Mouse (Mus musculus) limb, embryonic 14.5 days (tissue): Measurements from ENCODE around the gene Ccl22. TPM values are rescaled to one million over a fixed set of nuclear protein-coding genes. Genes with fewer than 3 reads are reported as not detected.

Experiments used
- ATAC-seq: fragments of 200-750 bp; cut with Nextera tagmentation; 2 replicates; pipeline ENCODE4 v1.8.0; 2017; ENCODE audit warnings: low read depth, moderate number of reproducible peaks, moderate TSS enrichment; ENCODE audit not compliant: low FRiP score
- DNase-seq: peaks from one replicate; pipeline ENCODE4 v3.0.0-alpha.2; 2015; ENCODE audit warnings: low spot score
- H3K27ac ChIP-seq: fragments of 300-500 bp; sonication (generic); replicated peaks from 2 replicates; pipeline ENCODE4 v1.5.1; 2014; ENCODE audit warnings: low read depth, mild to moderate bottlenecking, low read length, moderate library complexity, mixed read lengths
- H3K27me3 ChIP-seq: fragments of 300-500 bp; sonication (generic); 2 replicates; pipeline ENCODE4 v1.6.1; 2014; ENCODE audit warnings: low read length, mixed read lengths; ENCODE audit not compliant: control insufficient read depth, insufficient read depth
- H3K36me3 ChIP-seq: fragments of 300-500 bp; sonication (generic); 2 replicates; pipeline ENCODE4 v1.6.1; 2014; ENCODE audit warnings: mild to moderate bottlenecking, low read length, moderate library complexity, mixed read lengths; ENCODE audit not compliant: control insufficient read depth, insufficient read depth
- H3K4me1 ChIP-seq: fragments of 300-500 bp; sonication (generic); 2 replicates; pipeline ENCODE4 v1.6.1; 2014; ENCODE audit warnings: antibody characterized with exemption, low read length, mixed read lengths; ENCODE audit not compliant: control insufficient read depth, insufficient read depth
- H3K4me2 ChIP-seq: fragments of 300-500 bp; sonication (generic); replicated peaks from 2 replicates; pipeline ENCODE4 v1.6.1; 2014; ENCODE audit warnings: low read depth, mild to moderate bottlenecking, low read length, moderate library complexity; ENCODE audit not compliant: severe bottlenecking
- H3K4me3 ChIP-seq: fragments of 300-500 bp; sonication (generic); replicated peaks from 2 replicates; pipeline ENCODE4 v1.5.1; 2014; ENCODE audit warnings: low read length
- H3K9ac ChIP-seq: fragments of 300-500 bp; sonication (generic); 2 replicates; pipeline ENCODE4 v1.6.1; 2014; ENCODE audit warnings: mild to moderate bottlenecking, low read depth, low read length, moderate library complexity; ENCODE audit not compliant: severe bottlenecking
- H3K9me3 ChIP-seq: fragments of 300-500 bp; sonication (generic); 2 replicates; pipeline ENCODE4 v1.6.1; 2016; ENCODE audit warnings: low read length; ENCODE audit not compliant: control insufficient read depth
- POLR2A ChIP-seq: fragments of 200-500 bp; IDR thresholded peaks from 2 replicates; pipeline ENCODE4 v1.8.0; 2012; ENCODE audit warnings: inconsistent platforms, mild to moderate bottlenecking, moderate library complexity, borderline replicate concordance; ENCODE audit not compliant: insufficient read depth, insufficient read length; ENCODE audit errors: extremely low read depth
- WGBS: fragments of 180-500 bp; shearing (Covaris S2); extraction: QIAGEN DNeasy Blood & Tissue Kit; methylation state at CpG from one replicate; pipeline ENCODE4 v1.1.7; 2014; 5-methylcytosine and 5-hydroxymethylcytosine counted together
- polyA plus RNA-seq, 2 experiments: library from polyadenylated mRNA; depleted of rRNA in 1 of 2; stranded (reverse) in 1 of 2; unstranded in 1 of 2; fragments of >200 nt; fragmentation: Nextera tagmentation in 1 of 2; extraction: Ambion mirVana in 1 of 2; gene quantifications; 2 replicates each; pipeline versions ENCODE4 v1.2.1 to v1.2.3; 2012 to 2014

The Ccl22 gene
- polyA plus RNA-seq, 2 experiments, result 0.14 TPM; not detected in 1

GRCm38 (mm10) chr8:94734735-94735350, 10.5 kb upstream of the Ccl22 start:
- no peak for DNase-seq
- TF ChIP-seq POLR2A, result no peak
- Histone ChIP-seq H3K9me3 (no peaks in the 10 kb centered on the region), H3K36me3 (no peaks in the 10 kb centered on the region), H3K4me3 (no peak overlapping the region), H3K4me2 (no peak overlapping the region), H3K27ac (no peak overlapping the region), H3K4me1 (no peaks in the 10 kb centered on the region), H3K9ac (no peak overlapping the region), H3K27me3 (no peaks in the 10 kb centered on the region)
- no peak for ATAC-seq
- WGBS, result 85% methylated on average over 7 of the region's 7 CpGs

- Histone ChIP-seq H3K27me3 (no peaks in the 10 kb centered on the region), H3K27ac (no peak overlapping the region), H3K4me2 (no peak overlapping the region), H3K4me1 (no peaks in the 10 kb centered on the region), H3K9me3 (no peaks in the 10 kb centered on the region), H3K36me3 (no peaks in the 10 kb centered on the region), H3K9ac (no peak overlapping the region), H3K4me3 (no peak overlapping the region)
- TF ChIP-seq POLR2A, result no peak
- WGBS, result 61% methylated on average over 5 of the region's 5 CpGs
- no peak for DNase-seq
- ATAC-seq, result no peak
These were observed 9.8 kb upstream of the Ccl22 start for GRCm38 (mm10) chr8:94735426-94736094.

GRCm38 (mm10) chr8:94739829-94740228, 5.6 kb upstream of the Ccl22 start:
- no peak for TF ChIP-seq POLR2A
- no peaks in the 10 kb centered on the region for H3K9me3 ChIP-seq
- no peaks in the 10 kb centered on the region for H3K36me3 ChIP-seq
- H3K4me3 ChIP-seq, result no peak overlapping the region
- ATAC-seq (no peak), DNase-seq (no peak)
- H3K4me2 ChIP-seq, result no peak overlapping the region
- no peaks in the 10 kb centered on the region for H3K4me1 ChIP-seq
- no peak overlapping the region for H3K27ac ChIP-seq
- 81% methylated on average over 6 of the region's 6 CpGs for WGBS
- no peaks in the 10 kb centered on the region for H3K27me3 ChIP-seq
- H3K9ac ChIP-seq, result no peak overlapping the region

- TF ChIP-seq POLR2A, result no peak
- no peaks in the 10 kb centered on the region for H3K9me3 ChIP-seq
- no peaks in the 10 kb centered on the region for H3K27me3 ChIP-seq
- no peak overlapping the region for H3K4me2 ChIP-seq
- H3K4me3 ChIP-seq, result no peak overlapping the region
- ATAC-seq (no peak), DNase-seq (no peak)
- no peaks in the 10 kb centered on the region for H3K4me1 ChIP-seq
- no peak overlapping the region for H3K9ac ChIP-seq
- 74% methylated on average over 3 of the region's 3 CpGs for WGBS
- H3K36me3 ChIP-seq, result no peaks in the 10 kb centered on the region
- H3K27ac ChIP-seq, result no peak overlapping the region
These were observed 4.8 kb upstream of the Ccl22 start for GRCm38 (mm10) chr8:94740591-94740990.

GRCm38 (mm10) chr8:94741726-94742125, 3.7 kb upstream of the Ccl22 start:
- no peak overlapping the region for H3K4me3 ChIP-seq
- 86% methylated on average over 4 of the region's 4 CpGs for WGBS

GRCm38 (mm10) chr8:94744484-94744883, 906 bp upstream of the Ccl22 start:
- ATAC-seq, result no peak
- no peaks in the 10 kb centered on the region for H3K36me3 ChIP-seq
- no peak overlapping the region for H3K4me2 ChIP-seq
- H3K4me3 ChIP-seq, result no peak overlapping the region
- H3K27ac ChIP-seq, result no peak overlapping the region
- DNase-seq, result no peak
- WGBS, result 77% methylated on average over 5 of the region's 5 CpGs
- H3K27me3 ChIP-seq, result no peaks in the 10 kb centered on the region
- no peaks in the 10 kb centered on the region for H3K9me3 ChIP-seq
- no peak for TF ChIP-seq POLR2A
- H3K4me1 ChIP-seq, result no peaks in the 10 kb centered on the region
- H3K9ac ChIP-seq, result no peak overlapping the region

More at GRCm38 (mm10) chr8:94741726-94742125, 3.7 kb upstream of the Ccl22 start:
- DNase-seq (no peak), ATAC-seq (no peak)
- Histone ChIP-seq H3K4me1 (no peaks in the 10 kb centered on the region), H3K9me3 (no peaks in the 10 kb centered on the region), H3K27me3 (no peaks in the 10 kb centered on the region), H3K9ac (no peak overlapping the region), H3K36me3 (no peaks in the 10 kb centered on the region), H3K4me2 (no peak overlapping the region), H3K27ac (no peak overlapping the region)
- no peak for TF ChIP-seq POLR2A
